Mouse (Mus musculus) retina, postnatal 7 days (tissue): ENCODE results near the gene Edem3.
"Not testable (repeated sequence)": the region's sequence is repeated elsewhere in the genome, so short reads cannot be mapped to it uniquely, and the experiment has no call there.

Source experiments
- DNase-seq: peaks from one replicate; pipeline ENCODE4 v3.0.0-alpha.2; 2012; ENCODE audit warnings: low read depth, low spot score

Gene Edem3

GRCm38 (mm10) chr1:151811456-151811855, 56.3 kb downstream of the Edem3 start:
- no peak for DNase-seq

DNA sequence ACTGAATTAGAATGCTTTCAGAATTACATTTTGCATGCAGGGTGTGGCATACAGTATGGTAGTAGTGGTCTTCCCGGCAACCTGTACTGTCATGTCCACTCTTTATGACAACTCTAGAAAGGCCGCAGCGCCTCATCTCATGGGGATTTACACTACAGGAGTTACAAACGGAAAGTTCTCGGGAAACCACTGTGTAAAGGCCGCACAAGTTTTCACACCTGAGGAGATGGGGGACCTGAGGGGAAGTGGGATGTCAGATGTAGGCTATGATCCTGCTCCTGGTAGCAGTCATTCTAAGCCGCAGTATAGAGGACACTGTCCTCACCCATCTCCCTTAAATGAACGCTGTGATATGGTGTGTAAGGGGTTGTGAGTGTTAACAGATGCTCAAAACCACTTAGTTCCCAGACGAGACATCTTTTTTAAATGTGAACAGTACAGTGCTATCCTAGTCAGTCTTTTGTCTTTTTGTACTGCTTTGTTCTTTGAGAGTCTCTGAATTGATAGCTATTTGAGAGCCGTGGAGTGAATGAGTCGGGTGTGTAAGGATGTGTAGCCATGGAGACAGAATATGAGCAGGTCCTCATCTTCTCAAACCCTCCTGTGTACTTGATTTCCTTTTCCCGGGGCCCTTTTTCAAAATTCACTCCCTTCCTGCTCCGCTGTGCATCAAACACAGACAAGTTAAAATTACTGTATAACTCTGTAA, 57.0 kb downstream of the Edem3 start:
- no peak for DNase-seq

- DNase-seq: no peak
Observed at GRCm38 (mm10) chr1:151816051-151816450, 60.9 kb downstream of the Edem3 start.

- no peak for DNase-seq
Observed at GRCm38 (mm10) chr1:151819190-151819589, 64.0 kb downstream of the Edem3 start.

DNA sequence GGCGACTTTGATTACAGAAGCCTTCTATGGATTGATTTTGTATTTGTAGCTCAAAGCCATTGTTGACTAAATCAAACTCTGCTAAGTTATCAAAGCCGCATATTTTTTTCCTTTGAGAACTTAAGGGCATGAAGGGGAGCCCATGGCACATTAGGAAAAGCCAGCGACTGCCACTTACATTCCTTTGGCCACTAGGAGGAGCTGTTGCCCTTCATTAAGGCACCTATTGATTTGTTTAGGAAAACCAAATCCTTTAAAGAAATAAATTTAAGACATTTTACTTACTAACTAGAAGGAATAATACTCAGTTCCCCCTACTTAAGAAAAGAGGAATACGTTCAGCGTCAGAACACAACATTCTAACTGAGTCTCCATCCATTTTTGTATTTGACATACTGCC, 65.3 kb downstream of the Edem3 start:
- DNase-seq: peak; percentile 70

GRCm38 (mm10) chr1:151825065-151825464, 69.9 kb downstream of the Edem3 start:
- DNase-seq: no peak

- no peak for DNase-seq
Observed at GRCm38 (mm10) chr1:151831791-151832190, 76.6 kb downstream of the Edem3 start.

DNA sequence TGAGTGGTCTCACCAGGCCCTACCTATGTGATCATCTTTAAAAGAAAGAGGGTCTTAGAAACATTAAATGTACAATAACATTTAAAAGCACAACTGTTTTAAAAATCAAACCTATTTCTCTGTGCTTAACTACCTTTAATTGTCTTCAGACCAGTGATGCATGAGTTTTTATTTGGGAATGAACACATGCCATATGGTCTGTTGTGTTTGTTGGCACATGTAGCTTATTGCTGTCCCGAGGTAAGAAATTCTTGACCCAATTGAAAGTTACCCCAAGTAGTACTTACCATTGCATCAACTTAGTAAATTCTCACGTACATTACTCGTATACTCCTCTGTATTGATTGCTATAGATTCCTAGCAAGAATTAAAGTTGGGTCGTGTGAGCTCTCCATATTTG, 80.1 kb downstream of the Edem3 start:
- DNase-seq: no peak

- not testable (repeated sequence) for DNase-seq
Observed at GRCm38 (mm10) chr1:151840345-151840744, 85.2 kb downstream of the Edem3 start.

DNA sequence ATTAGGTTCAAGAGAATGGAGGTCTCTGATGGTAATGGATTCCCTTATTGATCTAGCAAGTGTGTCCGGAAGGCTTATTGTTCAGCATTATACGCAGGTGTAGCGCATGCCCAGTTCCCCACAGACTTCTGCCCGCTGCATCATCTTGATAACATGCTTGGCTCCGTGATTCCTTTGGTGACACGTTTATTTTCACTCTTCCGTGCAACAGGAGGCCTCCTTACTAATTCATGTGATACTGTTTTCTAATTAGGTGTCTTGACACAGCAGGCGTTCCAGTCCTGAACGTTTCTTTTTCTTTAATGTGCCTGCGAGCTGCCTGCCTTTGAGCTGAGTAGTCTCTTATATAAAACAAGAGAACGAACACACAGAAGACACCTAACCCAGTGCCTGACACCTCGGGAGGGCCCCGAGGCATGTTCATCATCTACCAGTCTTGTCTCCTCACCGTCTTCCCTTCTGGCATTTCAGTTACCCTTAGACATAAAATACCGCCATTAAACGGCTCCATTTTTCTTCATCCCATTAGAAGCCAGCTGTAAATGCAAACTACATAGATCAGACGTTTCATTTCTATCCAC, 90.2 kb downstream of the Edem3 start:
- no peak for DNase-seq

DNA sequence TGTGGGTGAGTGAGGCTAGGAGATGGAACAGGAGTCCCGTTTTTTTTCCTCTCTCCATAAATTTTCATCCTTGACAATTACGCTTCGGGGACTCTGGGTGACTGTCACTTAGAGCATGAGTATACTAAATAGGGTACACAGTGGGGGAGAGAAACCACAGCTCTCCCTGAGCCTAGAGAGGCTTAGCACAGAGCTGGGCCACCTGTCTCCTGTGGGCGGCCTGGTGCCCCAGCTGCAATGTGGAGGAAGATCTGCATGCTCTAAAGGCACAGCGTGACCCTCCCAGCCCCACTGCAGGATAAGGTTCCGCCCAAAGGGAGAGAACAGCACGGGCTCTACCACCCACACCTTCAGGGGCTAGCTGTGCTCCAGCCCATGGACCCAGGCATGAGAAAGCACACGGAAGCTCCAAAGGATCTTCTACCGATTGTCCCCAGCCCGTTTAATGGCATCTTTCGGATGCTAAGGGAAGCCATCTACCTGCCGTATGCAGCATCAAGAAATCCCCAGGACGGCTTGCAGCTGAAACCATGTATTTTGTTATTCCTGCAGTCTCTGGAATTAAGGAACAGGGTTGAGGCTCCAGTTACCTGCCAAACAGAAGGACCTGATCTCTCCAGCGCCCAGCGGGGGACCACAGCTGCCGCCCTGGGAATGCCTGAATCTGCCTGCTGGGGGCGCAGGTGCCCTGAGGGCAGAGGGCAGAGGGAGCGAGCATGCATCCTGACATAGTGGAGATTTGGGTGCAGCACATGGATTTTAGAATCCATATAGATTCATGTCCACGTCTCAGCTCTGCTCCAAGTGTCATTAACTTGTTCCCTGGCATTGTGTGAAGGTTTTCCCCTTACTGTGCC, 91.0 kb downstream of the Edem3 start:
- DNase-seq: no peak

DNA sequence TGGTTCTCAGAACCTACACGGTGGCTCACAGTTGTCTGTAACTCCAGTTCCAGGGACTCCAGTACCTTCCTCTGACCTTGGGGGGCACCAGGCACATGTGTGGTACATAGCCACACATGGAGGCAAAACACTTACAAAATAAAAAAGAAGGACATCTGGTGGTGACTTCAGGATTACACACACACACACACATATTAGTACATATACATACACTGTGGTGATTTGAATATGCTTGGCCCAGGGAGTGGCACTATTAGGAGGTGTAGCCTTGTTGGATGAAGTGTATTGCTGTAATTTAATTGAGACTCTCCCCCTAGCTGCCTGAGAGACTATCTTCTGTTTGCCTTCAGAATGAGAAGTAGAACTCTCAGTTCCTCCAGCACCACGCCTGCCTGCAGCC, 93.1 kb downstream of the Edem3 start:
- DNase-seq: no peak

GRCm38 (mm10) chr1:151849993-151850608, 94.9 kb downstream of the Edem3 start:
- no peak for DNase-seq

GRCm38 (mm10) chr1:151851051-151851848, 96.1 kb downstream of the Edem3 start:
- no peak for DNase-seq

DNA sequence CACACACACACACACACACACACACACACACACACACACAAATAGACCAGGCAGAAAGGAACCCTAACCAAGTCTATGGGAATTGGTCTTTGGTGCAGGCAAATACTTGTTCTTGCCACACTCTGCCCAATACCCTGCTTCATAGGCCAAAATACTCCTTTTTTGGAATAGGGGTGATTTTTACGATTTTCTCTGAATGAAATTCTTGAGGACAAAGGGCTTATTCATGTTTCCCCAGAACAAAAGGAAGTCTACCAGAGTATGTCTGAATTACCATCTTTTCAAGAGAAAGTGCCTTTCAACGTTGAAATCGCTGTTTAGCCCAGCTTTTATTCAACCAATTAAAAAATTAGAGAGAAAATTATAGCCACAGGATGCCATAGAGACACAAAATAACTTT, 96.8 kb downstream of the Edem3 start:
- DNase-seq: no peak

DNA sequence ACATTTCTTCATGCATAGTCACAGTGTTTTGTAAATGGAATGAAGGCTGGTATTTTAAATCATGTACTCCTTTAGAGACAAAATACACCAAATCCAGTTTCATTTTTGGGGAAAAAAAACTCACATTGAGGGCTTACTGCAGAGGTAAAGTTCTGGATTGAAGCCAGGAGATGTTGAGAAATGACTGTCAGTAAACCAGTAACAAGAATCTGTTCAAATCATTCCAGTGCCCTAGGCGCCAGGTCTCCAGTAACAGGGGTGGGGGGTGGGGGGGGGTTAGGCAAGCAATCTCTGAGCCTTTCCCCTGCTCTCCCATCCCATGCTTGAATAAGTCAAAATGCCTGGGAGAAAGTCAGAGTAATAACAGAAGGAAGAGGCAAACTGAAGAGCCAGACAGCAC, 100.4 kb downstream of the Edem3 start:
- no peak for DNase-seq

GRCm38 (mm10) chr1:151858474-151858873, 103.3 kb downstream of the Edem3 start:
- DNase-seq: no peak

DNA sequence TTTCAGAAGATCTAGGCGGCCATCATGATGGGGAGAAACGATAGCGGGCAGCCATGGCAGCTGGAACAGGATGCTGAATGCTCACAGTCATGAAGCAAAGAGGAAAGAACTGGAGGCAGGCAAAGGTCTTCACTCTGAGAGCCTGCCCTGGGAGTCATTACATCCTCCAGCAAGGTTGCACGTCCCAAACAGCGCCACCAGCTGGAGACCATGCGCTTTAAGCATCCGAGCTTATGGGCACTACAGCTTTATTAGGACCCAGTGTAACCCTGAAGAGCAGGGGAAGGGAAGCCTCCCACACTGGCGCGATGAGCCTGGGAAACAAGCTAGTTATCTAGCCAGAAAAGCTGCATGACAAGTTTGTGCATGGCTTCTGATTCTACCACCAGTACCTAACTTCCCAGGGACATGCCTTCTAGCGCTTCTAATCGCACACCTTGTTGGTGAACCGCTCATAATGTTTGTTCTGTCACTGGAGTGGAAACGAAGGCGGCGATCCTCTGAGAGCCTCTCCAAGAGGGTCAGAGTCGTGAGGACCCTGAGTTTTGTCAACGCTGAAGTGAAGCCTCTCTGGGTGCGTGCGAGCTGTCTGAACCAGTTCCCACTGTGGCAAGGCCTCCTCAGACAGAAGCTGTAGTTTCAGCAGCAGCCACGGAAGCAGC, 106.3 kb downstream of the Edem3 start:
- no peak for DNase-seq

- DNase-seq: no peak
Observed at GRCm38 (mm10) chr1:151862109-151862508, 106.9 kb downstream of the Edem3 start.

- no peak for DNase-seq
Observed at GRCm38 (mm10) chr1:151863135-151863796, 108.1 kb downstream of the Edem3 start.
